Mouse (Mus musculus) liver, embryonic 14.5 days (tissue): ENCODE data around the gene Fam83d.

Source experiments
- CTCF ChIP-seq: IDR thresholded peaks from 2 replicates; pipeline ENCODE4 v1.5.1; 2016; ENCODE audit warnings: antibody characterized with exemption, low read depth, control low read depth
- EP300 ChIP-seq: IDR thresholded peaks from 2 replicates; pipeline ENCODE4 v1.6.1; 2016; ENCODE audit warnings: antibody characterized with exemption, low read depth

GRCm38 (mm10) chr2:158828124-158828523 is 60.2 kb downstream of the Fam83d start:
- TF ChIP-seq EP300 (no peak), CTCF (no peak)
